Mouse (Mus musculus) CH12.LX (cell line): ENCODE data around the gene Rftn2. TPM values are rescaled to one million over a fixed set of nuclear protein-coding genes. Genes with fewer than 3 reads are reported as not detected.
A peak's percentile ranks its signal among the peaks of the same experiment; 100 is the strongest.

Experiments
- DNase-seq: peaks from one replicate; pipeline ENCODE4 v3.0.0-alpha.2; 2013; ENCODE audit errors: extremely low read depth
- H3K27ac ChIP-seq: 2 replicates; pipeline ENCODE4 v1.5.1; 2012; ENCODE audit warnings: low read depth, mild to moderate bottlenecking, control low read depth, moderate library complexity; ENCODE audit not compliant: insufficient read depth
- H3K27me3 ChIP-seq: replicated peaks from 2 replicates; pipeline ENCODE3; 2012; ENCODE audit warnings: inconsistent platforms
- H3K36me3 ChIP-seq, 2 experiments: replicated peaks in 1 of 2; 2 replicates each; pipeline versions ENCODE3 to v1.6.1; 2012; ENCODE audit warnings: inconsistent platforms in 1 of 2, low read length in 1 of 2, mild to moderate bottlenecking in 1 of 2, mixed read lengths in 1 of 2, moderate library complexity in 1 of 2; ENCODE audit not compliant: control insufficient read depth in 1 of 2, insufficient read depth in 1 of 2
- H3K4me1 ChIP-seq, 2 experiments: 2 replicates each; pipeline ENCODE4 v1.6.1; 2012; ENCODE audit warnings: inconsistent platforms in 1 of 2, moderate library complexity in 1 of 2; ENCODE audit not compliant: insufficient read depth in 2 of 2, control insufficient read depth in 1 of 2
- H3K4me2 ChIP-seq: 2 replicates; pipeline ENCODE4 v1.6.1; 2012; ENCODE audit warnings: low read depth, mild to moderate bottlenecking, control low read depth; ENCODE audit not compliant: poor library complexity, insufficient read depth, severe bottlenecking
- H3K4me3 ChIP-seq, 3 experiments: fragments of 150-350 bp in 1 of 3; sonication (generic) in 1 of 3; replicated peaks in 1 of 3; 2 replicates each; pipeline versions ENCODE3 to v1.5.1; 2011 to 2012; ENCODE audit warnings: low read depth in 2 of 3, low read length in 2 of 3, mild to moderate bottlenecking in 2 of 3, moderate library complexity in 2 of 3, control low read depth in 1 of 3, improper control_type of control experiment in 1 of 3, inconsistent platforms in 1 of 3, mixed read lengths in 1 of 3; ENCODE audit not compliant: poor library complexity in 1 of 3
- H3K79me2 ChIP-seq: replicated peaks from 2 replicates; pipeline ENCODE4 v1.6.1; 2012; ENCODE audit warnings: mild to moderate bottlenecking, moderate library complexity; ENCODE audit not compliant: control insufficient read depth, poor library complexity, insufficient read depth, severe bottlenecking; ENCODE audit errors: extremely low read depth
- H3K9ac ChIP-seq: 2 replicates; pipeline ENCODE4 v1.6.1; 2012; ENCODE audit warnings: low read depth, mild to moderate bottlenecking, control low read depth, moderate library complexity; ENCODE audit not compliant: insufficient read depth
- H3K9me3 ChIP-seq: replicated peaks from 2 replicates; pipeline ENCODE3; 2012; ENCODE audit warnings: low read length, inconsistent platforms, mixed read lengths
- BHLHE40 ChIP-seq: IDR thresholded peaks from 2 replicates; pipeline ENCODE4 v1.6.1; 2011; ENCODE audit warnings: mild to moderate bottlenecking, low read depth, low read length, improper control_type of control experiment
- CHD2 ChIP-seq: IDR thresholded peaks from 2 replicates; pipeline ENCODE4 v1.6.1; 2011; ENCODE audit warnings: low read length, improper control_type of control experiment
- CTCF ChIP-seq, 2 experiments: IDR thresholded peaks in 1 of 2; conservative IDR thresholded peaks in 1 of 2; 2 replicates each; pipeline ENCODE4 v1.5.1; 2011 to 2012; ENCODE audit warnings: low read depth in 2 of 2, low read length in 2 of 2, improper control_type of control experiment in 1 of 2, inconsistent platforms in 1 of 2, mild to moderate bottlenecking in 1 of 2, moderate library complexity in 1 of 2
- ELF1 ChIP-seq: IDR thresholded peaks from 2 replicates; pipeline ENCODE4 v1.6.1; 2014; ENCODE audit warnings: low read depth, mild to moderate bottlenecking, inconsistent platforms, low read length, improper control_type of control experiment
- EP300 ChIP-seq: IDR thresholded peaks from 2 replicates; pipeline ENCODE4 v1.6.1; 2011; ENCODE audit warnings: low read length, improper control_type of control experiment
- HCFC1 ChIP-seq: IDR thresholded peaks from 2 replicates; pipeline ENCODE4 v1.6.1; 2012; ENCODE audit warnings: low read depth, mild to moderate bottlenecking, inconsistent platforms, low read length, improper control_type of control experiment
- JUN ChIP-seq: IDR thresholded peaks from 2 replicates; pipeline ENCODE4 v1.6.1; 2011; ENCODE audit warnings: low read depth, mild to moderate bottlenecking, low read length, improper control_type of control experiment, moderate library complexity; ENCODE audit not compliant: insufficient read depth
- MAZ ChIP-seq: IDR thresholded peaks from 2 replicates; pipeline ENCODE4 v1.6.1; 2012; ENCODE audit warnings: low read depth, mild to moderate bottlenecking, inconsistent platforms, low read length, improper control_type of control experiment, moderate library complexity
- MXI1 ChIP-seq: IDR thresholded peaks from 2 replicates; pipeline ENCODE4 v1.6.1; 2011; ENCODE audit warnings: mild to moderate bottlenecking, low read depth, low read length, improper control_type of control experiment
- PAX5 ChIP-seq: IDR thresholded peaks from 2 replicates; pipeline ENCODE4 v1.6.1; 2012; ENCODE audit warnings: low read length, inconsistent platforms, mixed read lengths
- POLR2A ChIP-seq: IDR thresholded peaks from 2 replicates; pipeline ENCODE4 v1.6.1; 2011; ENCODE audit warnings: low read depth, mild to moderate bottlenecking, improper control_type of control experiment, low read length
- POLR2AphosphoS2 ChIP-seq: IDR thresholded peaks from 2 replicates; pipeline ENCODE4 v1.6.1; 2011; ENCODE audit warnings: low read depth, low read length, improper control_type of control experiment
- RAD21 ChIP-seq: IDR thresholded peaks from 2 replicates; pipeline ENCODE4 v1.6.1; 2011; ENCODE audit warnings: low read depth, mild to moderate bottlenecking, low read length, improper control_type of control experiment, moderate library complexity
- UBTF ChIP-seq: IDR thresholded peaks from 2 replicates; pipeline ENCODE4 v1.6.1; 2012; ENCODE audit warnings: low read depth, mild to moderate bottlenecking, inconsistent platforms, low read length, improper control_type of control experiment, moderate library complexity
- USF1 ChIP-seq: IDR thresholded peaks from 2 replicates; pipeline ENCODE4 v1.6.1; 2014; ENCODE audit warnings: low read depth, mild to moderate bottlenecking, inconsistent platforms, low read length, improper control_type of control experiment
- ZC3H11A ChIP-seq: IDR thresholded peaks from 2 replicates; pipeline ENCODE4 v1.6.1; 2012; ENCODE audit warnings: low read depth, mild to moderate bottlenecking, inconsistent platforms, low read length, improper control_type of control experiment
- dilution Hi-C: fragments of 300-500 bp; cut with MboI; formaldehyde crosslinking; loops from 2 replicates; pipeline ENCODE4 v1.14.3; 2020; ENCODE audit warnings: low sequenced_read_pairs; ENCODE audit not compliant: extremely low pct_unique_long_range_greater_than_20kb, extremely low pct_ligation_motif_present
- in situ Hi-C: fragments of 300-500 bp; cut with MboI; formaldehyde crosslinking; loops from 3 replicates; pipeline ENCODE4 v1.14.3; 2019; ENCODE audit warnings: low sequenced_read_pairs, low pct_ligation_motif_present, low pct_unique_long_range_greater_than_20kb, mixed read lengths
- polyA plus RNA-seq: library from polyadenylated mRNA; unstranded; fragments of >175 nt; gene quantifications from 2 replicates; pipeline ENCODE4 v1.2.1, GENCODE M21; 2012; ENCODE audit warnings: low read depth; ENCODE audit not compliant: insufficient read length
- total RNA-seq, 2 experiments: library from RNA; depleted of rRNA; stranded (reverse); fragments of 300-350 nt in 1 of 2; fragments of >200 nt in 1 of 2; gene quantifications; 2 replicates each; pipeline ENCODE4 v1.2.3; 2012 to 2014

Rftn2 gene
- 0.88 and 1.4 TPM in 2 replicates for total RNA-seq (2012; rRNA removed)
- total RNA-seq (2014; rRNA removed), result 0.96 and 1.1 TPM in 2 replicates
- 0.91 and 1.4 TPM in 2 replicates for polyA plus RNA-seq

- TF ChIP-seq JUN (no peak), EP300 (no peak; the same call in 1 of the 2 replicates), POLR2A (no peak), ELF1 (no peak), MXI1 (0 out of 2 replicates have a peak, but pooled peaks have one; percentile 35), BHLHE40 (0 out of 2 replicates have a peak, but pooled peaks have one; percentile 17), POLR2AphosphoS2 (no peak), HCFC1 (no peak), CHD2 (no peak), UBTF (peak; percentile 69; the same call in 1 of the 2 replicates)
- TF ChIP-seq, all 38 proteins: peak for 3
- DNase-seq, result no peak
- Histone ChIP-seq H3K4me3 (peak within 1 kb of the TSS in 2 of 3 experiments; percentile 36 to 51), H3K4me2 (peak within 1 kb of the TSS; percentile 59), H3K9me3 (no peaks in the 10 kb centered on the region), H3K4me1 (no peaks in the 10 kb centered on the region), H3K79me2 (no peaks in the 10 kb centered on the region), H3K27ac (no peak within 1 kb of the TSS), H3K27me3 (no peaks in the 10 kb centered on the region), H3K36me3 (no peaks in the 10 kb centered on the region), H3K9ac (peak within 1 kb of the TSS; percentile 35)
- dilution Hi-C loops, result no loop called here
- in situ Hi-C loops, result no loop called here
Observed at GRCm38 (mm10) chr1:55226011-55226857, at the start of gene Rftn2. Gene Rftn2 (minus strand): TSS chr1:55226782.

- Histone ChIP-seq H3K4me3 (no peak overlapping the region), H3K4me2 (no peak overlapping the region), H3K9me3 (no peaks in the 10 kb centered on the region), H3K79me2 (no peaks in the 10 kb centered on the region), H3K36me3 (no peaks in the 10 kb centered on the region), H3K27ac (no peak overlapping the region), H3K4me1 (no peaks in the 10 kb centered on the region), H3K27me3 (no peaks in the 10 kb centered on the region), H3K9ac (no peak overlapping the region)
- TF ChIP-seq HCFC1 (no peak), BHLHE40 (no peak), ELF1 (peak; percentile 50; the same call in 1 of the 2 replicates), EP300 (no peak), RAD21 (peak; percentile 55), ZC3H11A (no peak), USF1 (no peak), MXI1 (no peak), CTCF (conservative IDR thresholded peaks at IDR 0.05 in 1 of 2, IDR thresholded peaks at IDR 0.05 in 1 of 2; ENCODE audit: low read depth in 2 of 2, low read length in 2 of 2) (peak in 1 of 2 experiments; percentile 51; a peak in 2 of 4 replicates), MAZ (no peak), PAX5 (no peak)
- in situ Hi-C loops (no loop called here), dilution Hi-C loops (no loop called here)
- no peak for DNase-seq
Observed at GRCm38 (mm10) chr1:55265447-55265846, 38.9 kb upstream of the Rftn2 start.
